Mouse (Mus musculus) kidney, adult 9 months (tissue): ENCODE data around the gene Oas1e.
A peak's percentile ranks its signal among the peaks of the same experiment; 100 is the strongest.
"Not testable (repeated sequence)": the region's sequence is repeated elsewhere in the genome, so short reads cannot be mapped to it uniquely, and the experiment has no call there.

Experiments used
- DNase-seq: peaks from one replicate; pipeline ENCODE4 v3.0.0; 2022

Gene Oas1e

DNA sequence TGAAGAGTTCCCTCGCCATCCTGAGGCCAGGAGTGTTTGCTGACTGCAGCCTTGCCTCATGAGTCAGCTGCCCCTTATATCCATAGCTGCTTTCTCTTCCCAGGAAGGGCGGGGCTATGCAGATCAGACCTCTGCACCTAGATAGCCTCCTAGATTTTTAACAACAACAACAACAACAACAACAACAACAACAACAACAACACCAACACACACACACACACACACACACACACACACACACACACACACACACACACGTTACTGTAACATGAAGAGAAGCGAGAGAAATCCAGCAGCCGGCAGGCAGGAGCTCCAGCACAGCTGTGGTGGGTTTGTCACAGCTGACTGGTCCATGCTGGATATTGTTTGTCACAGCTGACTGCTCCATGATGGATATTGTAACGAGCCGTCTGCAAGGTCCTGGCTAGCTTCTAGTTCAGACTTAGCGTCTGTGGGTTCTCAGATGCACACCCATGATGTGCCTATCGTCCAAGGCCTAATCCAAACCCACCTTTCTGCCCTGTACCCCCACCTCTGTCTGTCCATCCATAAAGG is at the start of gene Oas1e:
Gene Oas1e, minus strand, starts transcription at position 51 of the 555 bp plus-strand sequence.
- DNase-seq: not testable (repeated sequence)

- peak; percentile 22 for DNase-seq
These were observed 49.4 kb upstream of the Oas1e start for GRCm38 (mm10) chr5:120844713-120845112.

DNA sequence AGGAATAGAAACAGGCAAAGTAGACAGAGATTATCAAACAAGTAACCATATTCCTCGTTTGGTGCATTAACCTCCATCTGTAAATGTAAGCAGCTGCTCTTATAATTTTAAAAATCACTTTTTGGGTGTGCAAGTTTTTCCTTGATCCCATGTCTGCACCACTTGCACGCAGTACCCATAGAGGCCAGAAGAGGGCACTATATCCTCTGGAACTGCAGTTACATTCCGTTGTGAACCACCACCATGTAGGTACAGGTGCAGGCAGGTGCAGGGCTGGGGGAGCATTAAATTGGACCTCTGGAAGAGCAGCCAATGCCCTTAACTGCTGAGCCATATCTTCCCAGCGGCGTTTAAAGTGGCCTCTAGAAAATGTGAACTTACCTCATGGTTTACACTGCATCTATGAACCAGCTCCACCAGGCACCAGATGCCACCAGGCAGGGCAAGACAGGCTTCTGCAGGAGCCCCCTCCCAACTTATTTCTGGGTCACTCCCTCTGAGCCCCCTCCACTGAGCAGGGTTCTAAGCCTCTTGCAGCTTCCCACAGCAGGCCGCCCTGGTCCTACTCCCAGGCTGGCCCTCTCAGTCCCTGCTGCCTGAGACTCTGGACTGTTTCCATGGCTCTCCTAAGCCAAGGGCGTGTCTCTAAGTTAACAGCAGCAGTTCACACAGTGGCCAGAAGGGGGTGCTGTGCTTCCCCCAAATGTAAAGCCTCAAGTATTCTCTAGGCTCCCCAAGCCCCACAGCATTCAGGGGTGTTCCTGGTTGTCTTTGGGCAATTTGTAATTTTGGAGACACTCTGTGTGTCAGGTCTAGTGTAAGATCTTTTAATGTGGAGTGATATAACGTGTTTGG is 41.6 kb upstream of the Oas1e start:
- peak; percentile 57 for DNase-seq

- no peak for DNase-seq
These were observed 38.3 kb upstream of the Oas1e start for GRCm38 (mm10) chr5:120833335-120834280.

- DNase-seq: no peak
These were observed 35.7 kb upstream of the Oas1e start for GRCm38 (mm10) chr5:120831031-120831430.

DNA sequence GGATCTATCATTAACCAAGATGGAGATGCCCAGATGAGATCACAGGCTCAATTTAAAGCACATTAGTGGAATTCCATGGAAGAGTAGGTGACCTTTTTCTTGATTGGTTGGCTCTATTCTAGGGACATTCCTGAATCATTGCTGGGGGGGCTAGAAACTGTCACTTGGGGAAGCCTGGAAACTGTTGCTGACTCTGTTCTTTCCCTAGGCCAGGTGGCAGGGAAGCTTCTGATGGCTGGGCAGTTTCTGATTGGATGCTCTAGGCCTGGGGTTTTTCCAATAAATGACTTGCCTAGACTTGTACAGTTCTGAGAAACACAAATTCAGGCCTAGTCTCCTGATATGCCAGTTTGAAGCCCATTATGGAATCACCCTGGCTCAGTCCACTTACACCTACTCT is 23.7 kb upstream of the Oas1e start:
- no peak for DNase-seq

- peak; percentile 49 for DNase-seq
These were observed 20.6 kb upstream of the Oas1e start for GRCm38 (mm10) chr5:120815949-120816348.

DNA sequence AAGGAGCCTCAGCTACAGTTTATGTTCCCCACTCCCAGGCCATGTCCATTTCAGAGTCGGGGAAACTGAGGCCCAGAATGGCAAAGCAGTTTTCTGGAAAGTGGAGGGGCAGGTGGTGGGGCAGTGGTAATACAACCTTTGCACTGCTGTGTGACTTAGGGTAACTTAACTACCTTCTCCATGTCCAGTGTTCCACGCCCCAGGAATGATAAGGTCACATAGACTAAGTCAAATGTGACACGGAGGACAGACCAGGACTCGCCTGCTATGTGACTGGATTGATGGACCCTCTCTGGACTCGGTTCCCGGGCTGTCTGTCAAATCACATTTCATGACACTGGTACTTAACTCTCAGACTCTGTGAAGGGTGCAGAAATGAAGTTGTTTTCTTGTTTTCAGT is 17.7 kb upstream of the Oas1e start:
- no peak for DNase-seq

DNA sequence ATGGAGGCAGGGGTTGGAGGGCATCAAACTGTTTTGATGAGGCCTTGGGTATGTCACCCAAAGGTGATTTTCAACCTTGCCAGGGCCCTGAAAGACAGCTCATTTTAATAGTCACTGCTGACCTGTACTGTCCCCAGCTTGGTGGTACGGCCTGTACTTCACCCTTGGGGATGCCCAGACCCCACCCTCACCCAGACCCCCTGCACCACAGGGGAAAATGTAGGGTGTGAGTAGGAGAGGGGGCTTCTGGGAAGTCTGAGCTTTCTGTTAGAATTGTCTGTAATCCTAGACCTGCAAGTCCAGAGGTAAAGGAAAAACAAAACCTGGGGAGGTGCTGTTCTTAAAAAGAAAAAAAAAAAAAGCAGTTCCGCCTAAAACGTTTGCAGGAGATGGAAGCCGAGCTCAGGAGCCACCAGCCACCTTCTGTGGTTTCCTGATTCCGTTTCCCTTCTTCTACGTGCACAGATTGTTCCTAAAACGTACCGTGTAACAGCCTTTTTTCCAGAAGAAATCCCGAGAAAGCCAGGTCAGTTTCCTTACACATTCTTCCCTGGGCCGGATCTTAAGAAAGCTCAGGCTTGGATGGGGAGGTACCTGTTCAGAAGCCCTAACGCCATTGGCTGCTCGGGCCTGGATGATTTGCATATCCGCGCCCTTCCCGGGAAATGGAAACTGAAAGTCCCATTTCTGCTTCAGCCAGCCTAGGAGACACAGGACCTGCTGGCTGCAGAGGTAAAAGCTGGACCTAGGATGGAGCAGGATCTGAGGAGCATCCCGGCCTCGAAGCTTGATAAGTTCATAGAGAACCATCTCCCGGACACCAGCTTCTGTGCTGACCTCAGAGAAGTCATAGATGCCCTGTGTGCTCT is 16.9 kb upstream of the Oas1e start, which contains the start of gene Oas1c:
Gene Oas1c, minus strand, starts transcription at position 564 of the 869 bp plus-strand sequence.
- peak; percentile 95 for DNase-seq

GRCm38 (mm10) chr5:120809171-120809570 is 13.8 kb upstream of the Oas1e start:
- DNase-seq: peak; percentile 60

- DNase-seq: peak; percentile 71
These were observed 11.1 kb upstream of the Oas1e start for GRCm38 (mm10) chr5:120806458-120806857.

GRCm38 (mm10) chr5:120803596-120803995 is 8.3 kb upstream of the Oas1e start:
- no peak for DNase-seq

- not testable (repeated sequence) for DNase-seq
These were observed 3.6 kb upstream of the Oas1e start for GRCm38 (mm10) chr5:120798943-120799342.

- not testable (repeated sequence) for DNase-seq
These were observed 2.8 kb upstream of the Oas1e start for GRCm38 (mm10) chr5:120798147-120798546.

GRCm38 (mm10) chr5:120793043-120793442 is 2.3 kb downstream of the Oas1e start:
- peak; percentile 67 for DNase-seq

DNA sequence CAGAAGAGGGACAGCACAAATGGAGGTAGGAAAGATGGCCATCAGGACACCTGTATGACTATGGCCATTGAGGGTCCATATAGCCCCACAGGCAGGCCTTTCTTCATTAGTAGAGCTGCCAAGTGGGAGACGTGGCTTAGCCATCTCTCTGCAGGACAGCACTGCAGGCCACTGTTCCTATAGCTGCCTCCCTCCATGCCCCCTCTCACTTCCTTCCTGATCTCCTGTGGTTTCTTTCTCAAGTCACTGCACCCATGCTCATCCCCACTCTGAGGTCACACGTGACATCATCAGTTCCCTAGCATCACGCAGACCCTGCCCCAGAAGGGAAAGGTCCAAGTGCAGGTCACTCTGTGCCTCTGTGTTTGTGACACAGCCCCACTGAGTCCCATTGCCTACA is 8.3 kb downstream of the Oas1e start:
- no peak for DNase-seq

- no peak for DNase-seq
These were observed 12.9 kb downstream of the Oas1e start for GRCm38 (mm10) chr5:120782446-120782845.

- DNase-seq: no peak
These were observed 13.7 kb downstream of the Oas1e start for GRCm38 (mm10) chr5:120781646-120782045.

DNA sequence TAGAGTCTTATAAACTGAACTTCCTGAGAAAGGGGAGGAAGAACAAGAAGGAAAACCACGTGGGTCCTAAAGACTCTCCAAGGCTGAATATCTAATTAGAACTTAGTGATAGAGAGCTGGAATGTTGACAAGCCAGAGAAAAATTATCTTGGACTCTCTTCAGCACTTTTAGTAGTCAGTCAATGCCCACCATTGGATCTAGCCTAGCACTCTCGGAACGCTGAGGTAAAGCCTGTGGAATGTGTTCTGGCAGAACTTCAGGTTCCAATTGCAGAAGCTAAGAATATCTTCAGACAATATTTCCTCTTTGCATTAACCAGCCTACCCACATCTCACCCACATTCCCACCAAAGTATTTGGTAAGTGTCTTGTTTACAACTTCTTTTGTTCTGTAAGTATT is 15.4 kb downstream of the Oas1e start:
- DNase-seq: no peak

- no peak for DNase-seq
These were observed 16.4 kb downstream of the Oas1e start for GRCm38 (mm10) chr5:120778941-120779340.

- DNase-seq: no peak
These were observed 17.9 kb downstream of the Oas1e start, which contains the start of gene Oas3 for GRCm38 (mm10) chr5:120777478-120777877. Gene Oas3 (minus strand): TSS chr5:120777661.

- no peak for DNase-seq
These were observed 18.5 kb downstream of the Oas1e start for GRCm38 (mm10) chr5:120776801-120777200.
